Comparison of ENCODE assay signal across 9 mouse cellular contexts in the genomic region with DNA sequence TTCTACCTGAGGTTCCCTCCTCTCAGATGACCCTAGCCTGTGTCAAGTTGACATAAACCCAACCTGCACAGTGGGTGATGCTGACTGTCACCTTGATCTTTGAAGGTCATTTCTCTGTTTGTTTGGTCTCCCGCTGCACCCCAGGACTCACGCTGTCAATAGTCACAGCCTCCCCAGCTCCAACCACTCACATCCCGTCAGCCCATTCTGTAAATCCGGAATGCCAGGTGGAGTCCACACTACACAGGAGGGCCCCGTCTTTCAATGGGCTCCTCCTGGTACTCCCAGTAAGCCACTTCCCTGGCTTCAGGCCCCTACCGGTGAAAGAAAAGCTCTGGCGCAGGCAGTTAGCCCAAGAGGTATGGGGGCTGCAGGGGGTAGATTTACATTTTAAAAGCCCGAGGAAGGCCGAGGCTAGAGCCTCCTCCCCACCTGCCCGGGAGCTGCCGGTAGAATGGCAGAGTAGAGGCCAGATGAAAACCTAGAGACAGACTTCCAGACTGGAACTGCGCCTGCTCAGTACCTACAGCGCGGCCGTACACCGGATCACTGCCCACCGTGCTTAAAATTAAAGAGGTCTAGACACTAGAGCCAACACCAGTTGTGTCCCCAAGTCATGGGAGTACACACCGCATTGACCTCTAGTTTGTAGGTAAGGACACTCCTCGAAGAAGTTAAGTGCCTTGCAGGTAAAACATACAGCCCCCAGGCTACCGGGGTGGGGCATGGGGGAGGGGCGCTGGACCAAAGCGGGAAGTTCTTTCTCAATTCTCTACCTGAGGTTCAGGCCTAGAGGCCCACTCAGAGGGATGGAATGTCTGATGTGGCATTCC.
DNase-seq lines count a peak whose midpoint lies in the region; ATAC-seq and TF ChIP-seq lines count a peak whose summit lies in the region.
"Had no signal": no experiment of that assay in that cellular context is flagged by ENCODE, and none has a peak within 500 bp of the region (broad histone marks: within the 10 kb centered on the region; RNA-seq: fewer than 3 reads in every experiment).

No protein-coding gene starts in this region.

- WGBS in heart, embryonic 15.5 days = 22% methylated on average over 22 of the region's 22 CpGs
- WGBS in neural tube, embryonic 11.5 days = 7% methylated on average over 22 of the region's 22 CpGs
- WGBS in limb, embryonic 14.5 days = 12% methylated on average over 22 of the region's 22 CpGs
- 17% methylated on average over 22 of the region's 22 CpGs for WGBS in stomach, embryonic 16.5 days

- peak overlapping the region; percentile 32 for H3K4me2 ChIP-seq in heart, embryonic 15.5 days
- peak overlapping the region; percentile 19; the same call in 1 of the 2 replicates for H3K4me2 ChIP-seq in neural tube, embryonic 11.5 days (ENCODE audit: low read depth)
- H3K4me2 ChIP-seq in limb, embryonic 14.5 days (replicated peaks; ENCODE audit: low read depth, low read length, severe bottlenecking) = peak overlapping the region; percentile 26; the same call in 1 of the 2 replicates
- H3K4me2 ChIP-seq in stomach, embryonic 16.5 days (ENCODE audit: low read depth, low read length) = peak overlapping the region; percentile 23; the same call in 1 of the 2 replicates

- H3K27me3 ChIP-seq in heart, embryonic 15.5 days = peaks cover 19% of the 10 kb centered on the region
- peaks cover 23% of the 10 kb centered on the region for H3K27me3 ChIP-seq in neural tube, embryonic 11.5 days (ENCODE audit: control insufficient read depth, insufficient read depth, low read length)
- peaks cover 7% of the 10 kb centered on the region; the same call in 1 of the 2 replicates for H3K27me3 ChIP-seq in limb, embryonic 14.5 days (ENCODE audit: control insufficient read depth, insufficient read depth, low read length)
- H3K27me3 ChIP-seq in stomach, embryonic 16.5 days (ENCODE audit: control insufficient read depth, insufficient read depth, low read length) = peaks cover 12% of the 10 kb centered on the region; the same call in 1 of the 2 replicates
- H3K27me3 ChIP-seq: CH12.LX had no signal

- no peak overlapping the region for H3K4me3 ChIP-seq in heart, embryonic 15.5 days
- H3K4me3 ChIP-seq in neural tube, embryonic 11.5 days (ENCODE audit: low read depth, low read length) = no peak overlapping the region
- H3K4me3 ChIP-seq in limb, embryonic 14.5 days (replicated peaks; ENCODE audit: low read length) = no peak overlapping the region
- H3K4me3 ChIP-seq in stomach, embryonic 16.5 days (replicated peaks; ENCODE audit: low read length) = no peak overlapping the region

- H3K36me3 ChIP-seq in heart, embryonic 15.5 days = no peaks in the 10 kb centered on the region
- H3K36me3 ChIP-seq in neural tube, embryonic 11.5 days (ENCODE audit: control insufficient read depth, insufficient read depth, low read length) = no peaks in the 10 kb centered on the region
- H3K36me3 ChIP-seq in limb, embryonic 14.5 days (ENCODE audit: control insufficient read depth, insufficient read depth, low read length) = no peaks in the 10 kb centered on the region
- H3K36me3 ChIP-seq in stomach, embryonic 16.5 days (ENCODE audit: control insufficient read depth, insufficient read depth, low read length) = no peaks in the 10 kb centered on the region

- no peak for TF ChIP-seq POLR2A in limb, embryonic 14.5 days (IDR thresholded peaks at IDR 0.05; ENCODE audit: borderline replicate concordance, extremely low read depth, insufficient read depth, insufficient read length)

- peaks cover 17% of the 10 kb centered on the region for H3K4me1 ChIP-seq in heart, embryonic 15.5 days (replicated peaks)
- H3K4me1 ChIP-seq in neural tube, embryonic 11.5 days (ENCODE audit: control insufficient read depth, insufficient read depth, low read length) = peaks cover 6% of the 10 kb centered on the region; the same call in 1 of the 2 replicates
- peaks cover 23% of the 10 kb centered on the region for H3K4me1 ChIP-seq in limb, embryonic 14.5 days (ENCODE audit: control insufficient read depth, insufficient read depth, low read length)
- peaks cover 14% of the 10 kb centered on the region for H3K4me1 ChIP-seq in stomach, embryonic 16.5 days (ENCODE audit: control insufficient read depth, insufficient read depth, low read length)

- no peak overlapping the region for H3K27ac ChIP-seq in heart, embryonic 15.5 days
- no peak overlapping the region for H3K27ac ChIP-seq in neural tube, embryonic 11.5 days (ENCODE audit: low read depth, low read length)
- H3K27ac ChIP-seq in limb, embryonic 14.5 days (replicated peaks; ENCODE audit: low read depth, low read length) = no peak overlapping the region
- H3K27ac ChIP-seq in stomach, embryonic 16.5 days (ENCODE audit: low read length) = no peak overlapping the region

- H3K9ac ChIP-seq in heart, embryonic 15.5 days = no peak overlapping the region
- H3K9ac ChIP-seq in neural tube, embryonic 11.5 days (ENCODE audit: low read length) = no peak overlapping the region
- H3K9ac ChIP-seq in limb, embryonic 14.5 days (ENCODE audit: low read depth, low read length, severe bottlenecking) = 0 out of 2 replicates have a peak overlapping the region, but pooled peaks have one; percentile 2
- 0 out of 2 replicates have a peak overlapping the region, but pooled peaks have one; percentile 31 for H3K9ac ChIP-seq in stomach, embryonic 16.5 days (ENCODE audit: low read length)

- no peaks in the 10 kb centered on the region for H3K9me3 ChIP-seq in heart, embryonic 15.5 days (replicated peaks)
- H3K9me3 ChIP-seq in neural tube, embryonic 11.5 days (ENCODE audit: control insufficient read depth, low read length) = no peaks in the 10 kb centered on the region
- H3K9me3 ChIP-seq in limb, embryonic 14.5 days (ENCODE audit: control insufficient read depth, low read length) = no peaks in the 10 kb centered on the region
- no peaks in the 10 kb centered on the region for H3K9me3 ChIP-seq in stomach, embryonic 16.5 days (replicated peaks; ENCODE audit: control insufficient read depth, low read length)

- DNase-seq in heart, adult 8-10 months (ENCODE audit: low spot score) = no peak
- no peak for DNase-seq in neural tube, embryonic 11.5 days (ENCODE audit: low spot score)
- no peak for DNase-seq in neural tube, embryonic 10.5 days (ENCODE audit: extremely low spot score, low spot score)
- DNase-seq in limb, embryonic 14.5 days (ENCODE audit: low spot score) = no peak
- DNase-seq in right cerebral cortex, postnatal 4 days = no peak
- no peak for DNase-seq in gastrocnemius, postnatal 25 days

- ATAC-seq in heart, embryonic 15.5 days (replicated peaks; ENCODE audit: insufficient number of reproducible peaks, insufficient read depth, low FRiP score, low read depth) = no peak
- ATAC-seq in neural tube, embryonic 11.5 days (ENCODE audit: insufficient read depth, low FRiP score, low TSS enrichment) = no peak
- no peak for ATAC-seq in limb, embryonic 14.5 days (ENCODE audit: low FRiP score, low read depth)
- ATAC-seq in stomach, embryonic 16.5 days (ENCODE audit: insufficient read depth, low FRiP score) = peak; percentile 28; the same call in 1 of the 2 replicates

Comparison
In these comparisons a context has a peak if more than half of its experiments do, and no peak if none do; other contexts are left out.
1. H3K9ac ChIP-seq: peak in limb, embryonic 14.5 days (single experiment) and stomach, embryonic 16.5 days (single experiment); none in heart, embryonic 15.5 days (single experiment) and neural tube, embryonic 11.5 days (single experiment).
2. Peak in every context shown above with its lines, with median percentiles within 50 percentile points of each other: H3K4me2 ChIP-seq.